Mouse (Mus musculus) lung, embryonic 16.5 days (tissue): ENCODE data around the gene Mcm2. TPM values are rescaled to one million over a fixed set of nuclear protein-coding genes. Genes with fewer than 3 reads are reported as not detected.

Source experiments
- ATAC-seq: fragments of 200-750 bp; cut with Nextera tagmentation; 2 replicates; pipeline ENCODE4 v1.8.0; 2017; ENCODE audit warnings: low read depth, mild to moderate bottlenecking, moderate library complexity
- H3K27ac ChIP-seq: fragments of 300-500 bp; sonication (generic); 2 replicates; pipeline ENCODE4 v1.5.1; 2014; ENCODE audit warnings: mild to moderate bottlenecking, control low read depth, low read length
- H3K27me3 ChIP-seq: fragments of 300-500 bp; sonication (generic); 2 replicates; pipeline ENCODE4 v1.6.1; 2014; ENCODE audit warnings: low read depth, low read length, mixed read lengths; ENCODE audit not compliant: control insufficient read depth, insufficient read depth
- H3K36me3 ChIP-seq: fragments of 300-500 bp; sonication (generic); 2 replicates; pipeline ENCODE4 v1.6.1; 2014; ENCODE audit warnings: low read length; ENCODE audit not compliant: control insufficient read depth, insufficient read depth
- H3K4me1 ChIP-seq: fragments of 300-500 bp; sonication (generic); replicated peaks from 2 replicates; pipeline ENCODE4 v1.6.1; 2014; ENCODE audit warnings: low read length, mixed read lengths; ENCODE audit not compliant: control insufficient read depth, insufficient read depth
- H3K4me2 ChIP-seq: fragments of 300-500 bp; sonication (generic); 2 replicates; pipeline ENCODE4 v1.6.1; 2014; ENCODE audit warnings: low read depth, low read length, control low read depth
- H3K4me3 ChIP-seq: fragments of 300-500 bp; sonication (generic); 2 replicates; pipeline ENCODE4 v1.5.1; 2014; ENCODE audit warnings: mild to moderate bottlenecking, low read length, control low read depth
- H3K9ac ChIP-seq: fragments of 300-500 bp; sonication (generic); 2 replicates; pipeline ENCODE4 v1.6.1; 2014; ENCODE audit warnings: low read length, control low read depth
- H3K9me3 ChIP-seq: fragments of 300-500 bp; sonication (generic); 2 replicates; pipeline ENCODE4 v1.6.1; 2016; ENCODE audit warnings: low read length; ENCODE audit not compliant: control insufficient read depth
- WGBS: fragments of 180-500 bp; shearing (Covaris S2); extraction: QIAGEN DNeasy Blood & Tissue Kit; methylation state at CpG from one replicate; pipeline ENCODE4 v1.1.7; 2014; 5-methylcytosine and 5-hydroxymethylcytosine counted together
- polyA plus RNA-seq: library from polyadenylated mRNA; unstranded; fragments of >200 nt; fragmentation: Nextera tagmentation; extraction: Ambion mirVana; gene quantifications from 2 replicates; pipeline ENCODE4 v1.2.1, GENCODE M21; 2015

The Mcm2 gene
- polyA plus RNA-seq, 1 experiment from 2014 or later, result 125 TPM

DNA sequence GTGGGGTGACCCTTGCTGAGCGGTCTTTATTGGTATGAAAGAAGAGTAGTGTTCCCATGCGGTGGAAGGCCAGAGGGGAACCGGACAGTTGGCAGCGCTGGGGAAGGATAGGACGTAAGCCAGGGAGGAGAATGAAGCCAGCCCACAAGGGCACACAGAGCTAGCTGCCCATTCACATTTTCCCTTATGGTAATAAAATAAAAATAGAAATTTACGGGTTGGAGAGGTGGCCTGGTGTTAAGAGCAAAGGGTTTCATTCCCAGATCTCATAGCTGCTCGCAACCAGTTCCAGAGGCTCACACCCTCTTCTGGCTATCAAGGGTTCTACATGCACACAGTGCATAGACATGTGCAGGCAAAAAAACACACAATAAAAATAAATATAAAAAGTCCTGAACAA is 48.5 kb downstream of the Mcm2 start:
- 88% methylated on average over 7 of the region's 7 CpGs for WGBS
- H3K4me3 ChIP-seq, result no peak overlapping the region
- H3K27me3 ChIP-seq, result no peaks in the 10 kb centered on the region
- H3K27ac ChIP-seq, result no peak overlapping the region
- ATAC-seq, result no peak
- H3K4me1 ChIP-seq, result no peaks in the 10 kb centered on the region
- H3K9me3 ChIP-seq, result no peaks in the 10 kb centered on the region
- no peaks in the 10 kb centered on the region for H3K36me3 ChIP-seq
- no peak overlapping the region for H3K4me2 ChIP-seq
- no peak overlapping the region for H3K9ac ChIP-seq

DNA sequence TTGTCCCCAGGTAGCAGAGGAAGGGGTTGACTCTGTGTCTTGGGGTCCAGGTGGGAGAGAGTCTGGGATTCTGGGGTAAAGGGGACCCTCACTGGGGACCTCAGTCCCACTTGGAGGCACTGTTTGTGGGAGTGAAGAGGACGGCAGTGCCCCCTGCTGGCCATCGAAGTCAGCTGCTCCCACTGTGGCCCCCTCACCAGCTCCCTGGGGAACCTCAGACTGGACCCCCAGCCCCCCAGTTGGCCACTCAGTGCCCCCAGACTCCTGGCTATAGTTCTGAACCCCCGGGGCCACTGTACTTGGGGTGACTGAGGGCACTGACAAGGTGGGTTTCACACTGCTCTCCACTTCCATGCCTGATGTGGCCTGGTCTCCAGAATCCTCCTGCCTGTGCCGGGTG is 49.3 kb downstream of the Mcm2 start:
- no peaks in the 10 kb centered on the region for H3K4me1 ChIP-seq
- ATAC-seq, result no peak
- H3K36me3 ChIP-seq, result no peaks in the 10 kb centered on the region
- 48% methylated on average over 4 of the region's 4 CpGs for whole genome bisulfite sequencing
- H3K4me3 ChIP-seq, result no peak overlapping the region
- no peaks in the 10 kb centered on the region for H3K9me3 ChIP-seq
- no peak overlapping the region for H3K4me2 ChIP-seq
- H3K27ac ChIP-seq, result no peak overlapping the region
- H3K9ac ChIP-seq, result no peak overlapping the region
- H3K27me3 ChIP-seq, result no peaks in the 10 kb centered on the region

DNA sequence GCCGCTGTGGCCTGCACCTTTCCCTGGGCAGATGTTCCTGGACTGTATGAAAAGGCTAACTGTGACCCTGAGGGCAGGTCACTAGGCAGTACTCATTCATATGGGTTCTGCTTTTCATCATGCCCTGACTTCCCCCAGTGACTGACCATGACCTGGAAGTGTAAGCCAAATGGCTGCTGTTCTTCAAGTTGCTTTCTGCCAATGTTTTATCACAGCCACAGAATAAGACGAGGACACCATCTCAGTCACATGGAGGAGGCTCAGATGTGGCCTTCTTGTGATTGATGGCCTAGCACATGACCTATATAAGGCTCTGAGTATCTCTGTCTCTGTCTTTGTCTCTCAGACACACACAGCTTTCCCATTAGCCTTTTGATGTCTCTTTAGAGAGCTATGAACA is 51.0 kb downstream of the Mcm2 start:
- H3K36me3 ChIP-seq, result no peaks in the 10 kb centered on the region
- no peak overlapping the region for H3K9ac ChIP-seq
- no peak overlapping the region for H3K4me3 ChIP-seq
- H3K4me2 ChIP-seq, result no peak overlapping the region
- no peak overlapping the region for H3K27ac ChIP-seq
- H3K9me3 ChIP-seq, result no peaks in the 10 kb centered on the region
- no peaks in the 10 kb centered on the region for H3K27me3 ChIP-seq
- no peak for ATAC-seq
- 63% methylated on average over 2 of the region's 2 CpGs for WGBS
- H3K4me1 ChIP-seq, result peaks cover 5% of the 10 kb centered on the region; the same call in 1 of the 2 replicates

DNA sequence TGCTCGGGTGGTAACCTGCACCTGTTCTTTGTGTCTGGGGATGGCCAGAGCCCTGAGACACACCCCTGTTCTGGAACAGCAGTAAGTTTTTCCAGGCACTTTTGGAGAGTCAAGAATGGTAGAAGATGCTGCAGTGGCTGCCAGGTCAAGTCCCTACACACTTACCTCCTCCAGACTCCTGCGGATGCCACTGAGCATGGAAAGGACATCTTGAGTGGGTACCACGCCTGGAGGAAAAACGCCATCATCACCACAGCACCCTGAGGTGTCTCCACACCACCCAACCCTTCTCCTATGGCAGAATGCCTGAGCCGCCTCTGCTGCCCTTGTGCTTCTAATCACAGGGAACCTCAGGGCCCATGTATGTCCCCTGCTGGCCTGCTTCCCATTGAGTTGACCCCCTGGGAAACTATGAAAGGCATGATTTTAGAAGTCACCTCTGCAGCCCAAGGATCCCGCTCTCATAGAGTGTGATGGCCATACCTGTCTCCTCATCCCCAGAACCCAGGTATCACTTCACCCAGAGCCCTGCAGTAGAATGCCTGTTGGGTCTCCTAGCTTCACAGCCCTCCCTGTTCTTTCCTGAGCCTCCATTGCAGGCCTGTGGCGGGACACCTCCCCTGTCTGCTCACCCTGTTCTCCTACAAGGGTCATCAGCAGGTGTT is 53.5 kb downstream of the Mcm2 start:
- H3K36me3 ChIP-seq, result no peaks in the 10 kb centered on the region
- no peak overlapping the region for H3K4me2 ChIP-seq
- H3K4me1 ChIP-seq, result peaks cover 14% of the 10 kb centered on the region
- H3K9me3 ChIP-seq, result no peaks in the 10 kb centered on the region
- no peak for ATAC-seq
- H3K9ac ChIP-seq, result no peak overlapping the region
- H3K4me3 ChIP-seq, result no peak overlapping the region
- 85% methylated on average over 7 of the region's 7 CpGs for WGBS
- H3K27ac ChIP-seq, result no peak overlapping the region
- H3K27me3 ChIP-seq, result no peaks in the 10 kb centered on the region

DNA sequence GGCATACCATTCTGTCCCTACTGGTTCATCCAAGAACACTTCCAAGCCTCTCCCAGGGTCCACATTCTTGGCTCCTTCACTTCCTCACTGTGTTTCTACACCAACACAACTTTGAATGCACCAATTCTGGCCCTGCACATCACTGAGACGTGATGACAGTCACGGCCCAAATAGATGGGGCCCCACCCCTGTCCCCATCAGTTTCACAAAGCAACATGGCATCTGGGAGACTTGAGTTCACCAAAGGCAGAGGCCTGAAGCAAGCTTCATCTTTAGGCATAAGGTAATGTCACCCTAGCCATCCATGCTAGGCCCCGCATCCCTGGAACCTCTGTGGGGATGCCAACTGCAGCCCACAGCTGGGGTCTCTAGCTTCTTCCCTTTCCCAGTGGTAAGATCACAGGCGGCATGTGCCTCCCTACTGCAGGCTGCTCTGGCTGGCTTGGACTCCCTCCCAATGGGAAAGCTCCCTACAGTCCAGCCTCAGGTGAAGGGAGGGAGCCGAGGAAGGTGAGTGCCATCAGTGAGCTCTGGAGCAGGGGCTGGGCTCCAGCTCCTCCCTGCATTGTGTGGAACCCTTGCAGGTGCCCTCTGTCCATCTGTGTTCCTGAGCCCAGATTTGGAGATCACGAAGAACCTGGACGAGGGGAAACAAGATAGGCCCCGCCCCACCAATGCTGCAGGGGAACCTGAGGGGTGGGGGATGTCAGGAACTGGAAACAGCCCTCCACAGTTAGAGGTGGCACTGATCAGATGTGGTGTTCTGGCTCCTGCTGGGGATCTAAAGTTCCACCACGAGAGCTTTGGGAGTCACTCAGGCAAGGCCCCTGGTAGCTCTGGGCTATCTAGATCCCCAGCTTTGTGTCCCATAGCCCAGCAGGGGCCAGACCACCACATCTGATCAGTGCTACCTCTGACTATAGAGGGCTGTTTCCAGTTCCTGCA is 54.5 kb downstream of the Mcm2 start:
- H3K9me3 ChIP-seq, result no peaks in the 10 kb centered on the region
- peaks cover 14% of the 10 kb centered on the region for H3K4me1 ChIP-seq
- 79% methylated on average over 9 of the region's 9 CpGs for WGBS
- no peak overlapping the region for H3K9ac ChIP-seq
- no peak overlapping the region for H3K4me3 ChIP-seq
- H3K27me3 ChIP-seq, result no peaks in the 10 kb centered on the region
- ATAC-seq, result no peak
- H3K27ac ChIP-seq, result no peak overlapping the region
- peaks cover under 1% of the 10 kb centered on the region for H3K36me3 ChIP-seq
- H3K4me2 ChIP-seq, result no peak overlapping the region

DNA sequence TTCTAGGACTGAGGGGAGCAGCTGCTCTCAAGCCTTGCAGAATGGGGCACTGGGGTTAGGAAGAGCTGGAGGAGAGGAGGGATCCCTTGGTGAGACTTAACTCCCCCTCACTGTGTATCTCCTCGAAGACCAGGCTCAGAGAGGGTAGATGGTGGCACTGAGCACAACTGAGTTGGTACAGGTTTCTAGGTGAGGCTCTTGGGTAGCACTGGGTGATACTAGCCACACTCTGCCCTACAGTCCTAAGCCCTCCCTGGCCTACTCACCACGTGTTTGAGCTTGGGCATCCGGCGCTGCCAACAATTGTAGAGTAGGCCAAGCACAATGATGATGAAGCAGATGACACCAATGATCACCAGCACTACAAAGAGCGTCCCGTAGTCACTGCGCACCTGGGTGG is 55.3 kb downstream of the Mcm2 start:
- Histone ChIP-seq H3K4me3 (peak overlapping the region; percentile 95), H3K4me1 (peaks cover 14% of the 10 kb centered on the region), H3K9ac (peak overlapping the region; percentile 88), H3K27ac (no peak overlapping the region), H3K4me2 (peak overlapping the region; percentile 82), H3K9me3 (no peaks in the 10 kb centered on the region), H3K27me3 (no peaks in the 10 kb centered on the region), H3K36me3 (peaks cover 8% of the 10 kb centered on the region)
- no peak for ATAC-seq
- 71% methylated on average over 7 of the region's 7 CpGs for WGBS

DNA sequence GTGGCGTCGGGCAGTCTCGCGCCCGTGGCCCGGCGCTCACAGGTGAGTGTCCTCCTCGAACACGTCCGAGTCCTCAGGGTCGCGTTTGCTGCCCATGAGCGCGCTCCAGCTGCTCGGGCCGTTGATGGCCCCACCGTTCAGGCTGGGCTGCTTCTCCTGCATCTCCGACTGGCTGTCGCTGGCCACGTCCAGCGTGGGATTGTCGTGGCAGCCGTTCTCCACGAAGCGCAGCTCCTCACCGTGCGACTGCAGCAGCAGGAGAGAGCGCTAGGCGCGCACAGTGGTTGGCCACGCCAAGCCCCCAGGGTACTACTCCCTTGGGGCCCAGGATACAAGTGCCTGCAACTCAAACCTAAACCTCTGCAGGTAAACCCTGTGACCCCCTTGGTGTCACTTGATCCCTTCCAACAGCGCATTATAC is 55.8 kb downstream of the Mcm2 start:
- peak overlapping the region; percentile 92 for H3K27ac ChIP-seq
- H3K4me2 ChIP-seq, result peak overlapping the region; percentile 82
- peak overlapping the region; percentile 95 for H3K4me3 ChIP-seq
- H3K27me3 ChIP-seq, result no peaks in the 10 kb centered on the region
- H3K4me1 ChIP-seq, result peaks cover 14% of the 10 kb centered on the region
- H3K9me3 ChIP-seq, result no peaks in the 10 kb centered on the region
- ATAC-seq, result peak; percentile 0
- H3K36me3 ChIP-seq, result peaks cover 13% of the 10 kb centered on the region
- under 1% methylated on average over 30 of the region's 32 CpGs for WGBS
- peak overlapping the region; percentile 88 for H3K9ac ChIP-seq

DNA sequence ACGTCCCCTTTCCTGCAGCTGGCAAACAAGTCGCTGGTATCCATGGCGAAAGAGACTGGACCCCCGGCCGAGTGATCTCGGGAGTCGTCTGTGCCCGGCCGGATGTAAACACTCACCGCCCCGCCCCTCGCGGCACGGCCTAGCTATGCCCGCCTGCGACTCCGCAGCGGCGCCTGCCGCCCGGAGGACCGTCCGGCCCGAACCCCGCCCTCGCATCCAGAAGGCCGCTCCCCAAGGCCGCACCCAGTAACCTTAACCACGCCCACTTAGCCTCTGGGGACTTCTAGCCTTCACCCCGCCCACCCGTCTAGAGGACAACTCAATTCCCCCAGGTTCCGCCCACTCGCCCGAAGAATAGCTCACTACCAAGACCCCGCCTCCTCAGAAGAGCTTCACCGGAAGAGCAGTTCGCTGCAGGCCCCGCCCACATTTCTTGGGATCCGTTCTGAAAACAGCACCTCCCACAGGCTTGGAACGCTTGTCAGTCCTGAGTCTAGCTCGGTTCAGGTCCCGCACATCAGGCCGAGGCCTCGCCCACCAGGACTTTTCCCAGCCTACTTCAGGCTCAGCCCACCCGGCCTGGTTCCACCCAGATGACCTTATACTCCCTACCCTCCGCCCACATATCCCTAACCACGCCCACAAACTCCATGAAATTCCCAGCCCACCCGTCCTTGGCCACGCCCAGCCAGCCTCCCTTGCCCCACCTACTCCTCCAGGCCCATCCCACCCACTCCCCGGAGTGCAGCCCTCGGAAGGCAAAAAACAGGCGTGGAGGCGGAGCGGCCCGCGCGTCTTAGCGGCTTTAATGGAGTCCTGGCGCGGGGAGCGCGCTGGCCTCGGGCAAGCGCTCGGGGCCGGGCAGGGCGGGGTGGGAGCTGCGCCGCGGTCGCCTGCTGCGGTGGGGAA is 56.5 kb downstream of the Mcm2 start, which contains the start of gene Abtb1:
Gene Abtb1, minus strand, starts transcription at position 204 of the 909 bp plus-strand sequence.
- Histone ChIP-seq H3K9me3 (no peaks in the 10 kb centered on the region), H3K27ac (peak within 1 kb of the TSS; percentile 92), H3K4me3 (peak within 1 kb of the TSS; percentile 95), H3K4me1 (peaks cover 14% of the 10 kb centered on the region), H3K9ac (peak within 1 kb of the TSS; percentile 94), H3K36me3 (peaks cover 16% of the 10 kb centered on the region), H3K27me3 (no peaks in the 10 kb centered on the region), H3K4me2 (peak within 1 kb of the TSS; percentile 82)
- WGBS, result under 1% methylated on average over 71 of the region's 72 CpGs
- ATAC-seq, result peak; percentile 97

DNA sequence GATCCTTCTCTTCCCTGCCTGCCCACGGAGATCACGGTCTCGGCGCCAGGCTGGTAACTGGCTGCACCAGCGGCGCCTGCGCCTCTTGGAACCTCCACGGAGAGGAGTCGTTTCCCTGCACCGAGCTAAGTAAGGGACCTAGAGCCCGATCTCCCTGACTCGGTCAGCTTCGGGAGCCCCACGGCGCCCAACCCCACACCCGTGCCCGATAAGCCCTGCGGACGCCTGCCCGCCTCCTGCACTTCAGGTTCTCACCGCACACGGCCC is 57.1 kb downstream of the Mcm2 start:
- Histone ChIP-seq H3K9me3 (no peaks in the 10 kb centered on the region), H3K4me2 (peak overlapping the region; percentile 82), H3K27ac (peak overlapping the region; percentile 92), H3K4me1 (peaks cover 18% of the 10 kb centered on the region), H3K27me3 (no peaks in the 10 kb centered on the region), H3K36me3 (peaks cover 16% of the 10 kb centered on the region), H3K9ac (peak overlapping the region; percentile 94), H3K4me3 (peak overlapping the region; percentile 95)
- ATAC-seq, result no peak
- WGBS, result under 1% methylated on average over 22 of the region's 22 CpGs
